Mouse (Mus musculus) MEL (cell line): Measurements from ENCODE around the gene Gm20441. TPM values are rescaled to one million over a fixed set of nuclear protein-coding genes. Genes with fewer than 3 reads are reported as not detected.
A peak's percentile ranks its signal among the peaks of the same experiment; 100 is the strongest.

Experiments used
- DNase-seq: peaks from one replicate; pipeline ENCODE4 v3.0.0; 2011; ENCODE audit warnings: low read depth, low spot score
- H3K27ac ChIP-seq: 2 replicates; pipeline ENCODE4 v1.5.1; 2012; ENCODE audit warnings: low read depth, mild to moderate bottlenecking, control low read depth, low read length, moderate library complexity; ENCODE audit not compliant: control insufficient read depth
- H3K27me3 ChIP-seq, 2 experiments: fragments of 150-350 bp in 1 of 2; sonication (generic) in 1 of 2; 2 replicates each; pipeline ENCODE4 v1.6.1; 2012; ENCODE audit warnings: low read length in 2 of 2, mild to moderate bottlenecking in 2 of 2, improper control_type of control experiment in 1 of 2, moderate library complexity in 1 of 2; ENCODE audit not compliant: insufficient read depth in 2 of 2, control insufficient read depth in 1 of 2
- H3K36me3 ChIP-seq, 2 experiments: 2 replicates each; pipeline ENCODE4 v1.6.1; 2012 to 2014; ENCODE audit warnings: low read length in 2 of 2, improper control_type of control experiment in 1 of 2, inconsistent platforms in 1 of 2, mild to moderate bottlenecking in 1 of 2; ENCODE audit not compliant: insufficient read depth in 2 of 2, control insufficient read depth in 1 of 2
- H3K4me1 ChIP-seq, 2 experiments: fragments of 150-350 bp in 1 of 2; sonication (generic) in 1 of 2; 2 replicates each; pipeline ENCODE4 v1.6.1; 2012; ENCODE audit warnings: low read length in 2 of 2, improper control_type of control experiment in 1 of 2, mild to moderate bottlenecking in 1 of 2; ENCODE audit not compliant: insufficient read depth in 2 of 2, control insufficient read depth in 1 of 2
- H3K4me3 ChIP-seq, 2 experiments: fragments of 150-350 bp in 1 of 2; sonication (generic) in 1 of 2; 2 replicates each; pipeline ENCODE4 v1.5.1; 2012; ENCODE audit warnings: low read depth in 2 of 2, low read length in 2 of 2, mild to moderate bottlenecking in 2 of 2, moderate library complexity in 2 of 2, control low read depth in 1 of 2, improper control_type of control experiment in 1 of 2; ENCODE audit not compliant: control insufficient read depth in 1 of 2, insufficient read depth in 1 of 2
- H3K79me2 ChIP-seq: 2 replicates; pipeline ENCODE4 v1.6.1; 2012; ENCODE audit warnings: mild to moderate bottlenecking, low read length, moderate library complexity; ENCODE audit not compliant: control insufficient read depth, poor library complexity, insufficient read depth
- H3K9ac ChIP-seq: 2 replicates; pipeline ENCODE4 v1.6.1; 2012; ENCODE audit warnings: low read depth, mild to moderate bottlenecking, control low read depth, low read length, moderate library complexity; ENCODE audit not compliant: control insufficient read depth, poor library complexity, severe bottlenecking
- H3K9me3 ChIP-seq: fragments of 150-350 bp; sonication (generic); replicated peaks from 2 replicates; pipeline ENCODE4 v1.6.1; 2012; ENCODE audit warnings: mild to moderate bottlenecking, low read length, improper control_type of control experiment, moderate library complexity; ENCODE audit not compliant: insufficient read depth
- CHD1 ChIP-seq: IDR thresholded peaks from 2 replicates; pipeline ENCODE4 v1.6.1; 2012; ENCODE audit warnings: low read depth, mild to moderate bottlenecking, inconsistent platforms, low read length, improper control_type of control experiment
- CHD2 ChIP-seq: IDR thresholded peaks from 2 replicates; pipeline ENCODE4 v1.6.1; 2011; ENCODE audit warnings: low read length, improper control_type of control experiment
- CTCF ChIP-seq, 3 experiments: IDR thresholded peaks in 2 of 3; conservative IDR thresholded peaks in 1 of 3; 2 replicates each; pipeline ENCODE4 v1.5.1; 2011 to 2012; ENCODE audit warnings: low read length in 3 of 3, low read depth in 2 of 3, mild to moderate bottlenecking in 2 of 3, improper control_type of control experiment in 1 of 3, inconsistent platforms in 1 of 3, mixed read lengths in 1 of 3, moderate library complexity in 1 of 3; ENCODE audit not compliant: control insufficient read depth in 1 of 3, insufficient read depth in 1 of 3, poor library complexity in 1 of 3, severe bottlenecking in 1 of 3
- E2F4 ChIP-seq: IDR thresholded peaks from 2 replicates; pipeline ENCODE4 v1.6.1; 2011; ENCODE audit warnings: low read depth, low read length, improper control_type of control experiment, borderline replicate concordance
- ELF1 ChIP-seq: IDR thresholded peaks from 2 replicates; pipeline ENCODE4 v1.6.1; 2014; ENCODE audit warnings: low read depth, mild to moderate bottlenecking, inconsistent platforms, low read length, improper control_type of control experiment, moderate library complexity
- EP300 ChIP-seq, 2 experiments: IDR thresholded peaks; 2 replicates each; pipeline ENCODE4 v1.6.1; 2011; ENCODE audit warnings: improper control_type of control experiment in 2 of 2, low read length in 2 of 2, low read depth in 1 of 2, mild to moderate bottlenecking in 1 of 2
- ETS1 ChIP-seq: IDR thresholded peaks from 2 replicates; pipeline ENCODE4 v1.6.1; 2012; ENCODE audit warnings: low read depth, mild to moderate bottlenecking, inconsistent platforms, low read length, improper control_type of control experiment, moderate library complexity
- GABPA ChIP-seq: IDR thresholded peaks from 2 replicates; pipeline ENCODE4 v1.6.1; 2012; ENCODE audit warnings: low read depth, mild to moderate bottlenecking, inconsistent platforms, low read length, improper control_type of control experiment, moderate library complexity
- GATA1 ChIP-seq: IDR thresholded peaks from 2 replicates; pipeline ENCODE4 v1.6.1; 2011; ENCODE audit warnings: low read depth, low read length, improper control_type of control experiment
- JUND ChIP-seq: IDR thresholded peaks from 2 replicates; pipeline ENCODE4 v1.6.1; 2011; ENCODE audit warnings: low read depth, mild to moderate bottlenecking, improper control_type of control experiment, low read length
- MAX ChIP-seq: IDR thresholded peaks from 2 replicates; pipeline ENCODE4 v1.6.1; 2011; ENCODE audit warnings: low read length, improper control_type of control experiment
- MEF2A ChIP-seq: IDR thresholded peaks from 2 replicates; pipeline ENCODE4 v1.6.1; 2014; ENCODE audit warnings: low read depth, mild to moderate bottlenecking, inconsistent platforms, low read length, improper control_type of control experiment; ENCODE audit not compliant: poor library complexity, insufficient replicate concordance, severe bottlenecking; ENCODE audit errors: extremely low read depth
- MXI1 ChIP-seq: IDR thresholded peaks from 2 replicates; pipeline ENCODE4 v1.6.1; 2011; ENCODE audit warnings: mild to moderate bottlenecking, low read depth, low read length, improper control_type of control experiment
- MYC ChIP-seq: IDR thresholded peaks from 2 replicates; pipeline ENCODE4 v1.6.1; 2011; ENCODE audit warnings: low read depth, mild to moderate bottlenecking, low read length, improper control_type of control experiment, moderate library complexity
- NELFE ChIP-seq: IDR thresholded peaks from 2 replicates; pipeline ENCODE4 v1.6.1; 2011; ENCODE audit warnings: low read depth, low read length, improper control_type of control experiment
- NRF1 ChIP-seq: IDR thresholded peaks from 2 replicates; pipeline ENCODE4 v1.6.1; 2014; ENCODE audit warnings: low read depth, mild to moderate bottlenecking, inconsistent platforms, low read length, improper control_type of control experiment, moderate library complexity; ENCODE audit not compliant: poor library complexity, insufficient read depth, severe bottlenecking
- POLR2AphosphoS2 ChIP-seq: IDR thresholded peaks from 2 replicates; pipeline ENCODE4 v1.6.1; 2011; ENCODE audit warnings: low read length, improper control_type of control experiment
- RAD21 ChIP-seq: IDR thresholded peaks from 2 replicates; pipeline ENCODE4 v1.6.1; 2011; ENCODE audit warnings: mild to moderate bottlenecking, low read depth, low read length, improper control_type of control experiment
- RCOR1 ChIP-seq: IDR thresholded peaks from 2 replicates; pipeline ENCODE4 v1.6.1; 2012; ENCODE audit warnings: low read depth, mild to moderate bottlenecking, inconsistent platforms, low read length, improper control_type of control experiment
- SIN3A ChIP-seq: IDR thresholded peaks from 2 replicates; pipeline ENCODE4 v1.6.1; 2012; ENCODE audit warnings: low read length, improper control_type of control experiment, inconsistent platforms
- SMC3 ChIP-seq: IDR thresholded peaks from 2 replicates; pipeline ENCODE4 v1.6.1; 2011; ENCODE audit warnings: low read depth, low read length, improper control_type of control experiment
- TAL1 ChIP-seq: IDR thresholded peaks from 2 replicates; pipeline ENCODE4 v1.6.1; 2012; ENCODE audit warnings: mild to moderate bottlenecking, inconsistent platforms, low read length, moderate library complexity, mixed read lengths
- TBP ChIP-seq: IDR thresholded peaks from 2 replicates; pipeline ENCODE4 v1.8.0; 2011; ENCODE audit warnings: low read depth, low read length, improper control_type of control experiment
- TCF12 ChIP-seq: IDR thresholded peaks from 2 replicates; pipeline ENCODE4 v1.6.1; 2014; ENCODE audit warnings: low read depth, mild to moderate bottlenecking, inconsistent platforms, low read length, improper control_type of control experiment, moderate library complexity
- UBTF ChIP-seq: IDR thresholded peaks from 2 replicates; pipeline ENCODE4 v1.6.1; 2012; ENCODE audit warnings: low read depth, mild to moderate bottlenecking, inconsistent platforms, low read length, improper control_type of control experiment, moderate library complexity, borderline replicate concordance; ENCODE audit not compliant: insufficient read depth
- USF1 ChIP-seq: IDR thresholded peaks from 2 replicates; pipeline ENCODE4 v1.6.1; 2014; ENCODE audit warnings: low read depth, mild to moderate bottlenecking, inconsistent platforms, low read length, improper control_type of control experiment, moderate library complexity
- USF2 ChIP-seq, 2 experiments: IDR thresholded peaks; 2 replicates each; pipeline ENCODE4 v1.6.1; 2011 to 2012; ENCODE audit warnings: improper control_type of control experiment in 2 of 2, low read length in 2 of 2, borderline replicate concordance in 1 of 2, inconsistent platforms in 1 of 2, low read depth in 1 of 2, mild to moderate bottlenecking in 1 of 2; ENCODE audit not compliant: insufficient read depth in 1 of 2
- ZC3H11A ChIP-seq: IDR thresholded peaks from 2 replicates; pipeline ENCODE4 v1.6.1; 2012; ENCODE audit warnings: low read depth, mild to moderate bottlenecking, inconsistent platforms, low read length, improper control_type of control experiment
- ZKSCAN1 ChIP-seq: IDR thresholded peaks from 2 replicates; pipeline ENCODE4 v1.6.1; 2012; ENCODE audit warnings: low read depth, mild to moderate bottlenecking, inconsistent platforms, low read length, improper control_type of control experiment, moderate library complexity
- ZMIZ1 ChIP-seq: IDR thresholded peaks from 2 replicates; pipeline ENCODE4 v1.6.1; 2012; ENCODE audit warnings: low read depth, mild to moderate bottlenecking, inconsistent platforms, low read length, improper control_type of control experiment, moderate library complexity
- polyA plus RNA-seq, 2 experiments: library from polyadenylated mRNA; stranded (reverse) in 1 of 2; unstranded in 1 of 2; fragments of >175 nt in 1 of 2; fragments of >200 nt in 1 of 2; gene quantifications; 2 replicates each; pipeline versions ENCODE4 v1.2.1 to v1.2.4; 2012; ENCODE audit warnings: low replicate concordance in 2 of 2, low read depth in 1 of 2; ENCODE audit not compliant: insufficient read length in 2 of 2, insufficient read depth in 1 of 2, missing spikeins in 1 of 2
- total RNA-seq: library from RNA; depleted of rRNA; stranded (reverse); fragments of 300-350 nt; gene quantifications from 2 replicates; pipeline ENCODE4 v1.2.3, GENCODE M21; 2012

The Gm20441 gene
- total and polyA plus RNA-seq, 3 experiments = not detected

- Histone ChIP-seq H3K9me3 (no peaks in the 10 kb centered on the region), H3K79me2 (no peaks in the 10 kb centered on the region), H3K27ac (peak overlapping the region; percentile 59), H3K9ac (peak overlapping the region; percentile 43), H3K4me1 (peaks cover 3 to 43% of the 10 kb centered on the region in 2 experiments), H3K4me3 (peak overlapping the region in 1 of 2 experiments; percentile 38; a peak in 1 of 4 replicates), H3K36me3 (peaks cover 0 to 38% of the 10 kb centered on the region in 2 experiments; a peak in 2 of 4 replicates), H3K27me3 (no peaks in the 10 kb centered on the region)
- TF ChIP-seq TAL1 = no peak; the same call in none of the 2 replicates
- peak; percentile 34; the same call in 1 of the 2 replicates for TF ChIP-seq NELFE
- TF ChIP-seq ZKSCAN1 = no peak
- no peak for TF ChIP-seq CTCF (IDR thresholded peaks at IDR 0.05 in 2 of 3, conservative IDR thresholded peaks at IDR 0.05 in 1 of 3; ENCODE audit: control insufficient read depth in 1 of 3, insufficient read depth in 1 of 3, low read depth in 2 of 3, low read length in 3 of 3, poor library complexity in 1 of 3, severe bottlenecking in 1 of 3)
- TF ChIP-seq JUND = peak; percentile 57; the same call in 1 of the 2 replicates
- TF ChIP-seq CHD2 = no peak
- TF ChIP-seq TBP = no peak
- peak; percentile 64; the same call in 1 of the 2 replicates for TF ChIP-seq RCOR1
- TF ChIP-seq USF1 = no peak
- no peak for TF ChIP-seq UBTF
- TF ChIP-seq EP300 (IDR thresholded peaks at IDR 0.05; ENCODE audit: low read depth in 1 of 2, low read length in 2 of 2) = peak; percentile 64 to 89
- TF ChIP-seq ZMIZ1 = no peak
- TF ChIP-seq ETS1 = peak; percentile 65
- TF ChIP-seq MAX = 0 out of 2 replicates have a peak, but pooled peaks have one; percentile 42
- TF ChIP-seq GATA1 = no peak
- peak; percentile 41; the same call in 1 of the 2 replicates for TF ChIP-seq ELF1
- TF ChIP-seq ZC3H11A = no peak
- TF ChIP-seq MEF2A = no peak
- TF ChIP-seq MYC = 0 out of 2 replicates have a peak, but pooled peaks have one; percentile 46
- TF ChIP-seq CHD1 = no peak
- no peak for TF ChIP-seq NRF1
- no peak for TF ChIP-seq POLR2AphosphoS2
- no peak for TF ChIP-seq USF2 (IDR thresholded peaks at IDR 0.05; ENCODE audit: borderline replicate concordance in 1 of 2, insufficient read depth in 1 of 2, low read depth in 1 of 2, low read length in 2 of 2)
- peak; percentile 62; the same call in 1 of the 2 replicates for TF ChIP-seq MXI1
- TF ChIP-seq TCF12 = peak; percentile 47; the same call in 1 of the 2 replicates
- TF ChIP-seq SMC3 = no peak
- no peak for TF ChIP-seq GABPA
- no peak for TF ChIP-seq RAD21
- no peak for TF ChIP-seq E2F4
- TF ChIP-seq SIN3A = peak; percentile 55
- DNase-seq = peak; percentile 90
Observed at GRCm38 (mm10) chr10:75827668-75828360, 47.1 kb upstream of the Gm20441 start.
